Mouse (Mus musculus) lung, adult 2 months (tissue): ENCODE data around the gene Sorbs2.

ENCODE experiments used
- CTCF ChIP-seq: fragments of 200-500 bp; IDR thresholded peaks from 2 replicates; pipeline ENCODE4 v1.5.1; 2011; ENCODE audit warnings: mild to moderate bottlenecking, low read length, control low read depth; ENCODE audit not compliant: insufficient read depth
- POLR2A ChIP-seq: fragments of 200-500 bp; IDR thresholded peaks from 2 replicates; pipeline ENCODE4 v1.6.1; 2011; ENCODE audit warnings: low read depth, mild to moderate bottlenecking, control low read depth, low read length, borderline replicate concordance; ENCODE audit errors: extremely low read depth

DNA sequence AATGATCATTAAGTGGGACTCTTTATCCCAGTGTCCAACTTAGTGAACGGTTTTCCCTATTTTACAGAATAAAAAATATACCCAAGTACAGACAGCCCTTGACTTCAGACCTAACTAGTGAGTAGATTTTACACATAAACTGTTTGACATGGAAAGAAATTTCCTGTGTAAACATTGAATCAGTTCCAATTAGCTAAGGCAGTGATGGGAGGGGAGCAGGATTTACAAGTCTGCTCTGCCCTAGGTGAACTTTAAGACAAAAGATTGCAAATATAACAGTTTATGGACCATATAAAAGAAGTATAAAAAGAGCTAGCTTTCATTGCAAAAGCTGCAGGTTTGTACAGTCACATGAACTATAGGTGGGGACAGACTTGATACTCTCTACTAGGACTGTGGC lies 253.5 kb downstream of the Sorbs2 start:
- TF ChIP-seq CTCF, result no peak
- no peak for TF ChIP-seq POLR2A
